Mouse (Mus musculus): ENCODE results near the gene Zranb1.

DNA sequence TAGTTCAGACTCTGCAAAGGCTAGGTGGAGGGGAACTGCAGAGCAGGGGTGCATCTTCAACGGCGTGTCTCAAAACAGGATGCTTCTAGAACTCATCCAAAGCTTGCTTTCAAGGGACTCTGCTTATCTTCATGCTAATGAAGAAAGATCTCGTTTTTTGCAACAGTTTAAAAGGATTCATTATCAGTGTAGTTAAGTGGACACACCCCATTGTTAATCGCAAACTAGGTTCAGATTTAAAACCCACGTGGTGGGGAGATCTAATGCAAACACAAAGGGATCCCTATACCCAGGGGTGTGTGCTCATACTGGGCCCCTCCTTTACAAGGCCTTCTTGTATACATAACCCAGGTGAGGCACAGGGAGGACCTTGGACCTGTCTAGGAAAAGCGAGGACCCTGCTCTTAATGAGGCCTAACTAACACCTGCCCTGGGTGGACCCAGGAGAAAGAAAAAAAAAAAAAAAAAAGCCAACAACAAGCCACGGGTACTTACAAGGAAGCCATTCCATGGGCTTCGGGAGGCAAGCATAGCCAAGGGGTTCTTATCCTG is 98.6 kb downstream of the Zranb1 start:
- TF ChIP-seq CTCF (IDR thresholded peaks at IDR 0.05; ENCODE audit: control insufficient read depth, insufficient read depth, insufficient read length) (no peak), USF1 (IDR thresholded peaks at IDR 0.05; ENCODE audit: low read depth) (no peak), MAX (IDR thresholded peaks at IDR 0.05) (no peak), MYOG (IDR thresholded peaks at IDR 0.05; ENCODE audit: control insufficient read depth, extremely low read depth, insufficient read length) (no peak), MYOD1 (IDR thresholded peaks at IDR 0.05; ENCODE audit: control insufficient read depth, insufficient read length, low read depth) (no peak)
